Mouse (Mus musculus) neural tube, embryonic 12.5 days (tissue): ENCODE data around the gene Gm10147. TPM values are rescaled to one million over a fixed set of nuclear protein-coding genes. Genes with fewer than 3 reads are reported as not detected.
"Not testable (repeated sequence)": the region's sequence is repeated elsewhere in the genome, so short reads cannot be mapped to it uniquely, and the experiment has no call there.

ENCODE experiments used
- ATAC-seq: fragments of 200-750 bp; cut with Nextera tagmentation; 2 replicates; pipeline ENCODE4 v1.8.0; 2017; ENCODE audit warnings: low read depth, mild to moderate bottlenecking, moderate TSS enrichment, moderate library complexity; ENCODE audit not compliant: low FRiP score
- H3K27ac ChIP-seq: fragments of 300-500 bp; sonication (generic); 2 replicates; pipeline ENCODE4 v1.5.1; 2016
- H3K27me3 ChIP-seq: fragments of 300-500 bp; sonication (generic); replicated peaks from 2 replicates; pipeline ENCODE4 v1.6.1; 2016; ENCODE audit warnings: mild to moderate bottlenecking
- H3K36me3 ChIP-seq: fragments of 300-500 bp; sonication (generic); 2 replicates; pipeline ENCODE4 v1.6.1; 2016; ENCODE audit warnings: mild to moderate bottlenecking
- H3K4me1 ChIP-seq: fragments of 300-500 bp; sonication (generic); 2 replicates; pipeline ENCODE4 v1.6.1; 2016
- H3K4me2 ChIP-seq: fragments of 300-500 bp; sonication (generic); replicated peaks from 2 replicates; pipeline ENCODE4 v1.6.1; 2016; ENCODE audit warnings: mild to moderate bottlenecking
- H3K4me3 ChIP-seq: fragments of 300-500 bp; sonication (generic); 2 replicates; pipeline ENCODE4 v1.5.1; 2016
- H3K9ac ChIP-seq: fragments of 300-500 bp; sonication (generic); 2 replicates; pipeline ENCODE4 v1.6.1; 2016; ENCODE audit warnings: mild to moderate bottlenecking
- H3K9me3 ChIP-seq: fragments of 300-500 bp; sonication (generic); 2 replicates; pipeline ENCODE4 v1.6.1; 2016; ENCODE audit warnings: mild to moderate bottlenecking
- WGBS: fragments of 180-500 bp; shearing (Covaris S2); methylation state at CpG from one replicate; pipeline ENCODE4 v1.1.7; 2016; 5-methylcytosine and 5-hydroxymethylcytosine counted together
- microRNA-seq: library from miRNA; unstranded; fragments of <30 nt; microRNA quantifications from one replicate; pipeline ENCODE4, GENCODE M21; 2017
- polyA plus RNA-seq: library from polyadenylated mRNA; unstranded; fragments of >200 nt; fragmentation: Nextera tagmentation; extraction: Ambion mirVana; gene quantifications from 2 replicates; pipeline ENCODE4 v1.2.1, GENCODE M21; 2016

The Gm10147 gene
- polyA plus RNA-seq = not detected in 2 replicates

GRCm38 (mm10) chrX:28607742-28608141, at the start of gene Gm10147:
Gene Gm10147 (minus strand): TSS chrX:28607842.
- not testable (repeated sequence) for H3K36me3 ChIP-seq, H3K27me3 ChIP-seq, H3K4me1 ChIP-seq, H3K9ac ChIP-seq, H3K27ac ChIP-seq, H3K4me3 ChIP-seq, H3K4me2 ChIP-seq, ATAC-seq, H3K9me3 ChIP-seq
- WGBS = no CpG with 5 or more reads among the region's 7 CpGs

Small RNA genes within 50 kb of the gene (microRNA-seq; reads per million reads assigned to microRNA genes)
- gene Gm44499 = not detected
